Mouse (Mus musculus): Measurements from ENCODE around the gene Olfr1094. TPM values are rescaled to one million over a fixed set of nuclear protein-coding genes. Genes with fewer than 3 reads are reported as not detected.

Gene Olfr1094
- not detected for polyA plus RNA-seq (2017; shearing (Covaris generic))

GRCm38 (mm10) chr2:86824363-86824762 is at the start of gene Olfr1094:
Gene Olfr1094, plus strand, starts transcription at chr2:86824663.

GRCm38 (mm10) chr2:86782179-86782578 is 42.3 kb upstream of the Olfr1094 start, which contains the start of gene Olfr1093:
Gene Olfr1093, plus strand, starts transcription at chr2:86782479.

GRCm38 (mm10) chr2:86809918-86810317 is 14.5 kb upstream of the Olfr1094 start, which contains the start of gene Olfr141:
Gene Olfr141, minus strand, starts transcription at chr2:86810018.

GRCm38 (mm10) chr2:86851596-86851995 is 27.1 kb downstream of the Olfr1094 start, which contains the start of gene Olfr1095:
Gene Olfr1095, minus strand, starts transcription at chr2:86851696.

GRCm38 (mm10) chr2:86874702-86875101 is 50.2 kb downstream of the Olfr1094 start, which contains the start of gene Gm13723:
Gene Gm13723, minus strand, starts transcription at chr2:86874802.

Other genes with a start within 250 kb of the Olfr1094 start
- gene Olfr1082, start 225.7 kb upstream of the Olfr1094 start, polyA plus RNA-seq (2017; shearing (Covaris generic)) = 1 to 10 TPM in 1 of 2 experiments, not detected in 1; 2.6 TPM
- gene Olfr1084, start 184.9 kb upstream of the Olfr1094 start, polyA plus RNA-seq (2017; shearing (Covaris generic)) = not detected
- not detected for gene Olfr1085, start 162.6 kb upstream of the Olfr1094 start, polyA plus RNA-seq (2017; shearing (Covaris generic))
- under 1 TPM in 1 of 2 experiments, not detected in 1; 0.40 TPM for gene Olfr1086, start 144.6 kb upstream of the Olfr1094 start, polyA plus RNA-seq (2017; shearing (Covaris generic))
- under 1 TPM in 1 of 2 experiments, not detected in 1; 0.28 TPM for gene Olfr1087, start 126.3 kb upstream of the Olfr1094 start, polyA plus RNA-seq (2017; shearing (Covaris generic))
- gene Olfr1089, start 91.0 kb upstream of the Olfr1094 start, polyA plus RNA-seq (2017; shearing (Covaris generic)) = not detected
- 1 to 10 TPM in 1 of 2 experiments, not detected in 1; 3.3 TPM for gene Olfr1090, start 65.7 kb upstream of the Olfr1094 start, polyA plus RNA-seq (2017; shearing (Covaris generic))
- gene Olfr1093, start 42.2 kb upstream of the Olfr1094 start, polyA plus RNA-seq (2017; shearing (Covaris generic)) = 1 to 10 TPM in 1 of 2 experiments, not detected in 1; 2.2 TPM
- not detected for gene Olfr141, start 14.6 kb upstream of the Olfr1094 start, polyA plus RNA-seq (2017; shearing (Covaris generic))
- not detected for gene Olfr1095, start 27.0 kb downstream of the Olfr1094 start, polyA plus RNA-seq (2017; shearing (Covaris generic))
- under 1 TPM in 1 of 2 experiments, not detected in 1; 0.06 TPM for gene Gm13723, start 50.1 kb downstream of the Olfr1094 start, polyA plus RNA-seq (2017; shearing (Covaris generic))
- gene Olfr1097, start 67.6 kb downstream of the Olfr1094 start, polyA plus RNA-seq (2017; shearing (Covaris generic)) = under 1 TPM in 1 of 2 experiments, not detected in 1; 0.07 TPM
- under 1 TPM in 1 of 2 experiments, not detected in 1; 0.36 TPM for gene Olfr1098, start 99.9 kb downstream of the Olfr1094 start, polyA plus RNA-seq (2017; shearing (Covaris generic))
- gene Olfr1099, start 136.0 kb downstream of the Olfr1094 start, polyA plus RNA-seq (2017; shearing (Covaris generic)) = not detected
- gene Olfr1100, start 155.3 kb downstream of the Olfr1094 start, polyA plus RNA-seq (2017; shearing (Covaris generic)) = not detected
- not detected for gene Olfr1101, start 166.6 kb downstream of the Olfr1094 start, polyA plus RNA-seq (2017; shearing (Covaris generic))
- gene Olfr1102, start 173.7 kb downstream of the Olfr1094 start, polyA plus RNA-seq (2017; shearing (Covaris generic)) = under 1 TPM in 1 of 2 experiments, not detected in 1; 0.62 TPM
- gene Olfr1104, start 202.4 kb downstream of the Olfr1094 start, polyA plus RNA-seq (2017; shearing (Covaris generic)) = not detected
- gene Olfr1105, start 211.9 kb downstream of the Olfr1094 start, polyA plus RNA-seq (2017; shearing (Covaris generic)) = under 1 TPM; 0.07 to 0.67 TPM
- gene Olfr1106, start 227.6 kb downstream of the Olfr1094 start, polyA plus RNA-seq (2017; shearing (Covaris generic)) = not detected

Data from inflammation-experienced regulatory T-cells (primary cell).